Mouse (Mus musculus): ENCODE data around the gene Smcr8.
"Not testable (repeated sequence)": the region's sequence is repeated elsewhere in the genome, so short reads cannot be mapped to it uniquely, and the experiment has no call there.

Smcr8 gene

GRCm38 (mm10) chr11:60779673-60780189 is 2.4 kb downstream of the Smcr8 start:
- in situ Hi-C loops (cut with MboI, MseI) = loop anchor here (5.0 kb wide), 1 partner anchor 82 kb away; the partner anchor contains the start of gene Llgl1

GRCm38 (mm10) chr11:60784179-60784922 is 7.0 kb downstream of the Smcr8 start:
- in situ Hi-C loops (cut with MboI, MseI) = no loop called here

- in situ Hi-C loops (cut with MboI, MseI) = no loop called here
These were observed 10.3 kb downstream of the Smcr8 start for GRCm38 (mm10) chr11:60787595-60787994.

GRCm38 (mm10) chr11:60790472-60790871 is 13.1 kb downstream of the Smcr8 start:
- in situ Hi-C loops (cut with MboI, MseI) = no loop called here

GRCm38 (mm10) chr11:60796342-60796741 is 19.0 kb downstream of the Smcr8 start:
- in situ Hi-C loops (cut with MboI, MseI) = no loop called here

GRCm38 (mm10) chr11:60799977-60800376 is 22.7 kb downstream of the Smcr8 start:
- in situ Hi-C loops (cut with MboI, MseI) = no loop called here

GRCm38 (mm10) chr11:60800892-60801291 is 23.6 kb downstream of the Smcr8 start:
- in situ Hi-C loops (cut with MboI, MseI) = no loop called here

- in situ Hi-C loops (cut with MboI, MseI) = no loop called here
These were observed 31.2 kb downstream of the Smcr8 start for GRCm38 (mm10) chr11:60808286-60809070.

- in situ Hi-C loops (cut with MboI, MseI) = no loop called here
These were observed 32.2 kb downstream of the Smcr8 start for GRCm38 (mm10) chr11:60809546-60809945.

GRCm38 (mm10) chr11:60810046-60810965 is 33.0 kb downstream of the Smcr8 start:
- in situ Hi-C loops (cut with MboI, MseI) = no loop called here

GRCm38 (mm10) chr11:60811054-60811460 is 33.7 kb downstream of the Smcr8 start:
- in situ Hi-C loops (cut with MboI, MseI) = no loop called here

GRCm38 (mm10) chr11:60811618-60812017 is 34.3 kb downstream of the Smcr8 start, which contains the start of gene Shmt1:
Gene Shmt1, minus strand, starts transcription at chr11:60811718.
- in situ Hi-C loops (cut with MboI, MseI) = not testable (repeated sequence)

- in situ Hi-C loops (cut with MboI, MseI) = no loop called here
These were observed 39.1 kb downstream of the Smcr8 start for GRCm38 (mm10) chr11:60816398-60816797.

GRCm38 (mm10) chr11:60823771-60824170 is 46.4 kb downstream of the Smcr8 start:
- in situ Hi-C loops (cut with MboI, MseI) = no loop called here

- in situ Hi-C loops (cut with MboI, MseI) = no loop called here
These were observed 47.9 kb downstream of the Smcr8 start for GRCm38 (mm10) chr11:60825191-60825590.

GRCm38 (mm10) chr11:60826700-60827099 is 49.4 kb downstream of the Smcr8 start:
- in situ Hi-C loops (cut with MboI, MseI) = no loop called here

GRCm38 (mm10) chr11:60827241-60827945 is 50.1 kb downstream of the Smcr8 start:
- in situ Hi-C loops (cut with MboI, MseI) = no loop called here

GRCm38 (mm10) chr11:60828903-60829302 is 51.6 kb downstream of the Smcr8 start:
- in situ Hi-C loops (cut with MboI, MseI) = no loop called here

- in situ Hi-C loops (cut with MboI, MseI) = no loop called here
These were observed 53.2 kb downstream of the Smcr8 start, which contains the start of gene Dhrs7b for GRCm38 (mm10) chr11:60830433-60831052. Gene Dhrs7b, plus strand, starts transcription at chr11:60830631.

- in situ Hi-C loops (cut with MboI, MseI) = no loop called here
These were observed 59.6 kb downstream of the Smcr8 start for GRCm38 (mm10) chr11:60836897-60837296.
